Mouse (Mus musculus) spleen, adult 2 months (tissue): ENCODE results near the gene Vax2. TPM values are rescaled to one million over a fixed set of nuclear protein-coding genes. Genes with fewer than 3 reads are reported as not detected.
A peak's percentile ranks its signal among the peaks of the same experiment; 100 is the strongest.

Experiments used
- DNase-seq, 2 experiments: peaks; one replicate each; pipeline versions ENCODE4 v3.0.0 to v3.0.0-alpha.2; 2012 to 2021; ENCODE audit warnings: low spot score in 2 of 2, low read depth in 1 of 2
- H3K27ac ChIP-seq: fragments of 200-500 bp; 2 replicates; pipeline ENCODE4 v1.5.1; 2012; ENCODE audit warnings: low read length, inconsistent platforms; ENCODE audit not compliant: insufficient read depth
- H3K27me3 ChIP-seq: fragments of 200-500 bp; 2 replicates; pipeline ENCODE4 v1.6.1; 2012; ENCODE audit warnings: mild to moderate bottlenecking, moderate library complexity, low read length, inconsistent platforms; ENCODE audit not compliant: control insufficient read depth, insufficient read depth
- H3K36me3 ChIP-seq: fragments of 200-500 bp; 2 replicates; pipeline ENCODE4 v1.6.1; 2012; ENCODE audit warnings: mild to moderate bottlenecking, low read length, inconsistent platforms; ENCODE audit not compliant: control insufficient read depth, insufficient read depth
- H3K4me1 ChIP-seq: fragments of 200-500 bp; 2 replicates; pipeline ENCODE4 v1.6.1; 2011; ENCODE audit warnings: inconsistent platforms; ENCODE audit not compliant: control insufficient read depth, insufficient read depth, insufficient read length
- H3K4me3 ChIP-seq: fragments of 200-500 bp; 2 replicates; pipeline ENCODE4 v1.5.1; 2011; ENCODE audit warnings: mild to moderate bottlenecking, inconsistent platforms; ENCODE audit not compliant: insufficient read depth, insufficient read length; ENCODE audit errors: extremely low read depth
- CTCF ChIP-seq: fragments of 200-500 bp; IDR thresholded peaks from 2 replicates; pipeline ENCODE4 v1.5.1; 2011; ENCODE audit warnings: mild to moderate bottlenecking, inconsistent platforms; ENCODE audit not compliant: insufficient read depth, insufficient read length, insufficient replicate concordance; ENCODE audit errors: extremely low read depth
- POLR2A ChIP-seq: fragments of 200-500 bp; IDR thresholded peaks from 2 replicates; pipeline ENCODE4 v1.6.1; 2011; ENCODE audit warnings: low read depth, low read length, inconsistent platforms
- WGBS: fragments of 180-500 bp; shearing (Covaris S2); methylation state at CpG from one replicate; pipeline ENCODE4 v1.1.7; 2018; 5-methylcytosine and 5-hydroxymethylcytosine counted together
- polyA plus RNA-seq: library from polyadenylated mRNA; depleted of rRNA; stranded (reverse); fragments of >200 nt; gene quantifications from 2 replicates; pipeline ENCODE4 v1.2.3, GENCODE M21; 2012

Gene Vax2
- polyA plus RNA-seq, 1 experiment = not detected

DNA sequence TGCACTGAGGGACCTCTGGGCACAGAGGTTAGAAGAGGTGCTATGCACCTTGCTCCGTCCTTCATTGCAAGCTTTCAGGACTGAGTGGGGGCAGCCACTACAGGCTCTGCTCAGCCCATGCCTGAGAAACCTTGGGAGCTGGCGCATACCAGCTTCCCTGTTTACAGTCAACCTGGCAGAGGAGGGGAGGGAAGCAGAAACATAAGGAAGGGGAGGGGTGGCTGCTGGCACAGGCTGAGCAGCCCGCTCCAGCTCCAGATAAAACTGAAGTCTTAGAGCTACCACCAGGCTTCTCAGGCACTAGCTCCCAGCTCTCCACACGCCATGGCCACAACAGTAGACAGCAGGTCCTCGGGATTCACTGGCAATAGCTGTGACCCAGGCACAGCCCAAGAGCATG lies 31.7 kb downstream of the Vax2 start, which contains the start of gene Atp6v1b1:
Atp6v1b1 (plus strand) TSS at position 230 of the 400 bp plus-strand sequence.
- H3K4me1 ChIP-seq = no peaks in the 10 kb centered on the region
- H3K4me3 ChIP-seq = no peak within 1 kb of the TSS
- TF ChIP-seq CTCF (no peak), POLR2A (no peak)
- no peak within 1 kb of the TSS for H3K27ac ChIP-seq
- DNase-seq = no peak
- no peaks in the 10 kb centered on the region for H3K36me3 ChIP-seq
- 77% methylated on average over 5 of the region's 5 CpGs for WGBS
- H3K27me3 ChIP-seq = no peaks in the 10 kb centered on the region

DNA sequence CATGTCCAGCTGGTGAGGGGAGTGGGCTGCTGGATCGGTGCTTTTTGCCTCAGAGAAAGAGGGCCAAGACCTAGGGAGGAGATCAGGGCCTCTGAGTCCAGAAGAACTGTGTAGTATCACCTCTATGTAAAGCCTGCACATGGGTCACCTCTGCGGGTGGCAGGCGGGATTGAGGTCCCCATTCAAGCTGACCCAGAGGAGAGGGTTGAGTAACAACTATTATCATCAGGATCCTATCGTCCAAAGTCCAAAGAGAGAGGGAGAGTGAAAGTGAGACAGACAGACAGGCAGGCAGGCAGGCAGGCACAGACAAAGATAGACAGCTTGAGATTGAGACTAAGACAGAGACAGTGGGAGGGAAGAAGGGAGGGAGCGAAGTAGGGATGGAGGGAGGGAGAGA lies 32.1 kb downstream of the Vax2 start:
- no peak overlapping the region for H3K27ac ChIP-seq
- DNase-seq = no peak
- H3K4me1 ChIP-seq = no peaks in the 10 kb centered on the region
- 81% methylated on average over 5 of the region's 5 CpGs for WGBS
- H3K27me3 ChIP-seq = no peaks in the 10 kb centered on the region
- TF ChIP-seq POLR2A = no peak
- no peak for TF ChIP-seq CTCF
- H3K4me3 ChIP-seq = no peak overlapping the region
- no peaks in the 10 kb centered on the region for H3K36me3 ChIP-seq

DNA sequence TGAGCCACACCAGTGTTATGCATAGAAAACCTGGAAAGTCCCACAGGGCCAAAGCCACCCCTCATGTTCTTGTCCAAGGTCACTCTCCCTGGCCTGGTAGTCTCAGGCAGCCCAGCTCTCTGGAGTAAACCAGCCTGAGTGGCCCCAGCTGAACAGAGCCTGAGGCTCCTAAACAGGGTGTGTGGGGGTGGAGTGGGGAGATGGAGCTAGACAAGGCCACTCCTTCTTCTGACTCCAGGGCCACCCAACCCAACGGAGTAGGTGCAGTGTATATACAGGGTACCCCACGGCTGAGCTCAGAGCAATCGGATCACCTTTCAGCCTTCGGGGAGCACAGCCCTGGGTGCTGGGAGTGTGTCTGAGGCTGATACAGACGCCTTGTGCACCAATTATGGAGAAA lies 33.1 kb downstream of the Vax2 start:
- H3K27ac ChIP-seq = no peak overlapping the region
- TF ChIP-seq CTCF (no peak), POLR2A (no peak)
- WGBS = 85% methylated on average over 5 of the region's 5 CpGs

DNA sequence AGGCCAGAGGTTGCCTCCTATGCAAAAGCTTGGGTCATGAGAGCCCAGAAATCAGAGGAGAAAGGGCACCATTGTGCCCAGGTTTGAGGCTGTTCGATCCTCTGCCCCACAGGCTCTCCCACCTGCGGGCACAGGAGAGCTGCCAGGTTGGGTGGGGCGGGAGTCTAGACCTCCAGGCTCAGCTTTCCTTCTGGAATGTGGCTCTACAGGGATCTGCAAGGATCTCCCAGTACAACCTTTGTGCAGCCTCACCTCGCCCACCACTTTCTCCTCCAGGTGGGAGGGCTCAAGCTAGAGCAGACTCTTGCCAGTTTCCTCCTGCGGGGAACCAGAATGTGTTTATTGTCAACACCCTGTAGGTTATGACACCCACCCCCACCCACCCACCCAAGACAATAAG lies 33.5 kb downstream of the Vax2 start:
- Histone ChIP-seq H3K27ac (no peak overlapping the region), H3K4me3 (no peak overlapping the region), H3K36me3 (no peaks in the 10 kb centered on the region), H3K27me3 (no peaks in the 10 kb centered on the region), H3K4me1 (no peaks in the 10 kb centered on the region)
- no peak for TF ChIP-seq POLR2A
- DNase-seq = no peak
- WGBS = 78% methylated on average over 5 of the region's 5 CpGs

More for the DNA sequence above, 33.1 kb downstream of the Vax2 start:
- Histone ChIP-seq H3K4me3 (no peak overlapping the region), H3K36me3 (no peaks in the 10 kb centered on the region), H3K4me1 (no peaks in the 10 kb centered on the region), H3K27me3 (no peaks in the 10 kb centered on the region)
- no peak for DNase-seq

DNA sequence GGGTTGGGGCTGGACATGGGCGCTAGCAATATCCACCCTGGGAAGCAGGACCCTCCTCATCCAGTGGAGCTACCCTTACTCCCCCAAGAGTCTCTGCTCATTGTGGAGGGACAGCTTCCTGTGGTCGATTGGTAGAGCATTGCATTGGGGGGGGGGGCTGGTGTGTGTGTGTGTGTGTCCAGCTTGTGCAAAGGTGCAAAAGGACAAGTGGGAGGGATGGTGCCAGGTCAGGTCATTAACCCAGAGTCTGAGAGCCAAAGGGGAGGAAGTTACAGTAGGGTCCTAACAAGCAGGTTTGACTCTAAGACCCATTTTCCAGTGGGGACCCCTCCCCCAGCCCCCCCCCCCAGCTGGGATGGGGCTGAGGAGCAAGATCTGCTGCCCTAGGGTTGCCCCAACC lies 34.4 kb downstream of the Vax2 start:
- Histone ChIP-seq H3K27ac (no peak overlapping the region), H3K27me3 (no peaks in the 10 kb centered on the region), H3K4me1 (no peaks in the 10 kb centered on the region), H3K36me3 (no peaks in the 10 kb centered on the region), H3K4me3 (no peak overlapping the region)
- WGBS = 53% methylated on average over 2 of the region's 2 CpGs
- no peak for DNase-seq
- TF ChIP-seq POLR2A (no peak), CTCF (no peak)

DNA sequence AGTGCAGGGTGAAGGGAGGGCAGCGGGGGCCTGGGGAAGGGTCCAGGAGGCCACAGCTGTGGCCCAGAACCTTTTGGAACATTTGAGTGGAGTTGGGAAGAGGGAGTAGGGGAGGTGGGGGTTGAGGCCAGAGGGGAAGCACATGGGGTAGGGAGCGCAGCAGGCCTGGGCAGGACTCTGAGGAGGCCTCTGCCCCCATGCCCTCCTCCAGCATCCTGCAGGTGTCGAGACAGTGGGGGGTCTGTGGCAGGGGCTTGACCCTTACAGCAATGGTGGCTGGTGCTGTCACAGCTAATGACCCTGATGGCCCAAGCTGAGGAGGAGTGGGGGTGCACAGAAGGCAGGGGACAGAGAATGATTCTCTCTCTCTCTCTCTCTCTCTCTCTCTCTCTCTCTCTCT lies 38.2 kb downstream of the Vax2 start:
- Histone ChIP-seq H3K4me3 (no peak overlapping the region), H3K4me1 (no peaks in the 10 kb centered on the region), H3K27me3 (no peaks in the 10 kb centered on the region), H3K27ac (no peak overlapping the region), H3K36me3 (no peaks in the 10 kb centered on the region)
- WGBS = 72% methylated on average over 3 of the region's 3 CpGs
- TF ChIP-seq POLR2A = no peak
- no peak for TF ChIP-seq CTCF
- no peak for DNase-seq

DNA sequence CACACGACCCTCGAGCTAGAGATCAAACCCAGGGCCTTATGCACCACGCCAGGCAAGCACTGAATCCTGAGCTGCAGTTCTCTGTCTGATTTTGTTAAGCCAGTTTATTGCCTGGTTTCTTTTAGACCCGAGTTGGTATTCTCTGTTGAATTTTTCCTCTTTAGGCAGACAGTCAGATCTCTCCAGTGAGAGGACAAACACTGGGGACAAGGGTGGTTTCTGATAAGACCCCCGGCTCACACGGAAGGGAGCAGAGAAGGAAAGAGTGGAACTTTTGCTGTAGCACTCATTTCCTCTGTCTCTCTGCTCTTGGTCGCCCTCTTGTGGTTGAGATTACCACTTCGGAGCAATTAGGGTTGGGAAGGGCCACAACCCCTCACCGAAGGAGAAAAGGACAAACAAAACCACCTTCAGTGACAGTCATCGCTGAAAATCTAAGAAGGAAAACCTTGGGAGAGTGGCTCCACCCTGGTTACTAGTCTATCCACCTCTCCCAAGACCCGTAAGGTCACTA lies 39.2 kb downstream of the Vax2 start:
- TF ChIP-seq POLR2A = no peak
- peak; percentile 50; the same call in 1 of the 2 replicates for TF ChIP-seq CTCF
- 11% methylated on average over 11 of the region's 11 CpGs for WGBS
- DNase-seq = peak; percentile 7 to 48
- Histone ChIP-seq H3K4me1 (no peaks in the 10 kb centered on the region), H3K36me3 (no peaks in the 10 kb centered on the region), H3K27me3 (no peaks in the 10 kb centered on the region), H3K4me3 (no peak overlapping the region), H3K27ac (no peak overlapping the region)
